Mouse (Mus musculus) embryonic fibroblast, embryonic 13.5 days (primary cell): ENCODE data around the gene Gng8.

Experiments
- CTCF ChIP-seq: IDR thresholded peaks from 2 replicates; pipeline ENCODE4 v1.5.1; 2011; ENCODE audit warnings: mild to moderate bottlenecking, control low read depth, low read length, moderate library complexity, borderline replicate concordance; ENCODE audit not compliant: insufficient read depth
- POLR2A ChIP-seq: IDR thresholded peaks from 2 replicates; pipeline ENCODE4 v1.6.1; 2011; ENCODE audit warnings: low read depth, mild to moderate bottlenecking, control low read depth, low read length, moderate library complexity

GRCm38 (mm10) chr7:16851636-16852035 is 40.0 kb upstream of the Gng8 start:
- TF ChIP-seq POLR2A = no peak
- TF ChIP-seq CTCF = no peak
